Mouse (Mus musculus): ENCODE data around the gene Rnf31. TPM values are rescaled to one million over a fixed set of nuclear protein-coding genes. Genes with fewer than 3 reads are reported as not detected.
A peak's percentile ranks its signal among the peaks of the same experiment; 100 is the strongest.

Rnf31 gene
- 20.1 and 21.9 TPM in 2 replicates for total RNA-seq (2014; fragmentation: Nextera tagmentation)
- 9.1 and 19.8 TPM in 2 replicates for total RNA-seq (2017)

DNA sequence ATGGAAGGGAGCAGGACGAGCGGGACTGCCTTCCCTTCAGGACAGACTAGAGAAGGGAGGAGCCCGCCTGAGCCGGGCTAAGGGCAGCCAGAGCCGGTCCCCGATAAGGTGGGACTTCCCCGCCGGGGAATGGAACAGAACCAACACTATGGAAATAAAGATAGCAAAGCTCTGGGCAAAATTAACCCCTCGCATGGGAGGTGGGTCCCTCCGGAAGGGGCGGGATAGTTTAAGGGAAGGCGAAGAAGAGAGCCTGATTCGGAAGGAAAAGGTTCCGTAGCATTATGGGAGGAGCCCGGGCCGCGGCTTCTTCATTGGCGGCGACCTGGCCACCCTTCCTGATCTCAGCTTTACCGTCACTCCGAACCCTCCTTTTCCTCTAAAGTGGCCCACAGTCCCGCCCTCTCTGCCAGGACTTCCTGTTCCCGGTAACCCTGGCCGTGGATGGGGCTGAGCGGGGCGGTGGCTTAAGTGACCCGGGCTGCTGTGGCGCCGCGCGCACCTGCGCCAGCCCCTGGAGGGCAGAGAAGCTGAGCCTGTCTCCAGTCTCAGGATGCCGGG is at the start of gene Rnf31:
TSS of gene Rnf31 (plus strand) at position 378 of the 561 bp plus-strand sequence.
- peak; percentile 76 for ATAC-seq (replicated peaks; ENCODE audit: poor library complexity, severe bottlenecking)

DNA sequence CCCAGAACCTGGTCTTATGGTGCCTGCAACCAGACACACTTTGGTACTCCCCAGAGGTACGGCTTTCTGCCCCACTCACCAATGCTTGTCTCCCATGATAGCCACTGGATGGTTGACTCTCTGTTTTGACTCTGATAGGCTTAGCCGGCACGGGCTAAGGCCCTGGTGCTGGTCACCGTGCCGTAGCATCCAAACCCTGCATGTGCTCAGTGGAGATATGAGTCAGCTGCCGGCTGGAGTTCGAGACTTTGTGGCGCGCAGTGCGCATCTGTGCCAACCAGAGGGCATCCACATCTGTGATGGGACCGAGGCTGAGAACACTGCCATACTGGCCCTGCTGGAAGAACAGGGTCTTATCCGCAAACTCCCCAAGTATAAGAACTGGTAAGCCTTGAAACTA is 49.2 kb upstream of the Rnf31 start:
- ATAC-seq (replicated peaks; ENCODE audit: poor library complexity, severe bottlenecking): no peak

DNA sequence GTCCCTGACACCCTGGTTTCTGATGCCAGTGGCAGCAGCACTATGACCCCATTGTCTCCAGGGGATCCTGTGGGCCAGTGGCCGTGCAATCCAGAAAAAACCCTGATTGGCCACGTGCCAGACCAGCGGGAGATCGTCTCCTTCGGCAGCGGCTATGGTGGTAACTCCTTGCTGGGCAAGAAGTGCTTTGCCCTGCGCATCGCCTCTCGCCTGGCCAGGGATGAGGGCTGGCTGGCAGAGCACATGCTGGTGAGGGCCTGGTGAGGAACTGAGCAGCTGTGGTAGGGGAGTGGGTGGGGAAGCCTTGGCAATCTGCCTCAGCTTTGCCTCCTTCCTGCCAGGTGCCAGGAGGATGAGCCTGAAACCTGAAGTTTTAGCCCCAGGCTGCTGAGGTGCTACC is 47.2 kb upstream of the Rnf31 start:
- ATAC-seq (replicated peaks; ENCODE audit: poor library complexity, severe bottlenecking): no peak

DNA sequence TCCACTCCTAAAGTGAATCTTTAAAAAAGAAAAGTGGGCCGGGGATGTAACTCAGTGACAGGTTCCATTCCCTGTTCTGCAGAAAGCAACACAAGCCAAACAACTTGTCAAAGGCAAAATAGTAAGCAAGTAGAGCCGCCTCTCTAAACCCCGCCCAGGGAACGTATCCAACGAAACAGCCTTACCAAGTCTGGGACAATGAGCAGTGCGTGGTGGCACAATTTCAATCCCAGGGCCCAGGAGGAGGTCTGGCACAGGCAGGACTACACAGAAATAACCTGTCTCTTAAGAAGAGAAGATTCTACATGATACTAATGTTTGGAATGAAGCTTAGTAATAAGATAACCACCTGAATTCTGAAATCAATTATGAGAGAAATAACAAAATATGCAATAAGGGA is 41.3 kb upstream of the Rnf31 start:
- ATAC-seq (replicated peaks; ENCODE audit: poor library complexity, severe bottlenecking): no peak

DNA sequence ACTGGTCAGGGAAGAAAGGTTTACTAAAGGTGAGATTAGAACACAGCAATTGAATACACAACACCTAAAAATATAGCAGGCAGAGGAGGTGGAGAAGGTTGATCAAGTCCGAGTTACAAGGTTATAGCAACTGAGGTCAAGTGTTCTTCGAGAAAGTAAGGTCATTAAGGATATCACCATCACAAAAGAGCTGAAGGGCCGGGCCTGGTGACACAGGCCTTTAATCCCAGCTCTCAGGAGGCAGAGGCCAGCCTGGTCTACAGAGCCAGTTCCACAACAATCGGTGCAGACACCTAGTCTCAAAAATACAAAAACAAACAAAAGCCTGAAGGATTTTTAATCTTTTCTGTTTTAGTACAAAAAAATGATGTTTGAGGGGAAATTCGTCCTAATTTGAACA is 40.2 kb upstream of the Rnf31 start:
- ATAC-seq (replicated peaks; ENCODE audit: poor library complexity, severe bottlenecking): no peak

DNA sequence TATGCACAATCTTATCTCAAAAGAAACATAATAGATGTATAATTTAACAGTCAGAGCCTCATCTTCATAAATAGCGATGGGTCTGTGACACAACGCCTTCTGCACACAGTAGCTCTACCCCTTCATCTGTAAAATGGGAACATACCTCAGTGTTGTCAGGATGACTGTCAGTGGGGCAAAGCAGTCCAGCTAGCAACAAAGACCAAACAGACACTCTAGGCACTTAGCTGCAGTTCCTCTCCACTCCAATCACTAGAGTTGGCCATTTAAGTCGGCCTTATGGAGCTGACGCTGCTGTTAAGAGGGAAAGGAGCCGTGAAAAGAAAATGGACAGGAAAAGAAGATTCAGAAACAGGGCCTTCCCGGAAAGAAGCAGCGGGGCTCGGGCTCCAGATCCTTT is 39.7 kb upstream of the Rnf31 start:
- no peak for ATAC-seq (replicated peaks; ENCODE audit: poor library complexity, severe bottlenecking)

DNA sequence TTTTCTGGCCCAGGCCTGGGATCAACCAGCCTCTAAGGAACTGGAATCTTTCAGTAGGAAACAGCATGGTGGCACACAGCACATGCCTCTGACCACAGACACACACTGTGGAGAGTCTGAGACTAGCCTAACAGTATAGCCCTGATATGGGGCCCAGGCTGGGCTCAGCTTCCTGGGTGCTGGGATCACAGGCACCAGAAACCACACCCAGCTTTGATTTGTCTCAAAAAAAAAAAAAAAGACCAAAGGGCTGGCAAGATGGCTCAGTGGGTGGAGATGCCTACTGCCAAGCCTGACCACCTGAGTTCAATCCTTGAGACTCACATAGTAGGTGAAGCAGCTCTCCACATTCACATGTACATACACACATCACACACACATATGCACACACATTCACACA is 36.9 kb upstream of the Rnf31 start:
- ATAC-seq (replicated peaks; ENCODE audit: poor library complexity, severe bottlenecking): no peak

DNA sequence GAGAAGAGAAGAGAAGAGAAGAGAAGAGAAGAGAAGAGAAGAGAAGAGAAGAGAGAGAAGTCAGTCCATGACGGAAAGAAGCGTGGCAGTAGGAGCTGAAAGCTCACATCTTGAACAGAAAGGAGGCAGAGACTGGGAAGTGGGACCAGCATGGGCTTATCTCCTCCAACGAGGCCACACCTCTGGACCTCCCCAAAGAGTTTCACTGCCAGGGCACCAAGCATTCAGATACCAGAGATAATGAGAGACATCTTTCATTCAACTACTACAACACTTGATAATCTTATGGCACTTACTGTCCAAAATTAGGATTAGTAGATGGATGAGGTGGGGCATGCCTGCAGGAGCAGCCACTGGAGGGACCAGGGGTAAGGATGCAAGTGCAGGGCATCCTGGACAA is 35.7 kb upstream of the Rnf31 start:
- no peak for ATAC-seq (replicated peaks; ENCODE audit: poor library complexity, severe bottlenecking)

DNA sequence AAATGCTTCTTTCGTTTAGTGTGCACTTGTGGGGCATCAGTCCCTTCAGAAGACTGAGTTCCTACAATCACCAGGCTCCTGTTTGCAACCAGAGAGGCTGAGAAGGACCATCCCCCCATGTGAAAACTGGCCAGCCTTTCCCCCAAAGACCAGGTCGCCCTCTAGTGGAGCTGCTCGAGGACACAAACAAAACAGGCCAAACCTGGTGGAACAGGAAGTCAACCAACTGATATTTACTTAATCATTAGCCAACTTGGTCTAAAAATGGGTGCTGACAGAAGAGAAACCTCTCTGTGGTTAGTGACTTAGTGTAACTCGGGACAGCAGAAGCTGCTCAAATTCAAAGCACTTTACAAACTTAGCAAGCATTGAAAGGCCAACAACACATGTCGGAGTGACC is 34.5 kb upstream of the Rnf31 start:
- peak; percentile 34 for ATAC-seq (replicated peaks; ENCODE audit: poor library complexity, severe bottlenecking)

DNA sequence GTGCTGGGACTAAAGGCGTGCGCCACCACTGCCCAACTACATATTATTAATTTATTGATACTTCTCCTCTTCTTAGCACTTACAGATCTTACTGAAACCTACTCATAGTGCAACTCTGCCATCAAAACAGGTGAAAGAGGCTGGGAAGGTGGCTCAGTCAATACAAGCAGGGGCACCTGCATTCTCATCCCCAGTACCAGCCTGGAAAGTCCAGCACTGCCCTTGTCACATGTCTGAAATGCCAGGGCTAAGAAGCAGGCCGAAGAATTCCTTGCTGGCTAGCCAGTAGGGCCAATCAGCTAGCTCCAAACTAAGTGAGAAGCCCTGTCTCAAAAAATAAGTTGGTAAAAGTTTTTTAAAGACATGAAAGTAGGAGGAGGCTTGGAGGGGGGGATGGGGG is 33.9 kb upstream of the Rnf31 start:
- ATAC-seq (replicated peaks; ENCODE audit: poor library complexity, severe bottlenecking): no peak

DNA sequence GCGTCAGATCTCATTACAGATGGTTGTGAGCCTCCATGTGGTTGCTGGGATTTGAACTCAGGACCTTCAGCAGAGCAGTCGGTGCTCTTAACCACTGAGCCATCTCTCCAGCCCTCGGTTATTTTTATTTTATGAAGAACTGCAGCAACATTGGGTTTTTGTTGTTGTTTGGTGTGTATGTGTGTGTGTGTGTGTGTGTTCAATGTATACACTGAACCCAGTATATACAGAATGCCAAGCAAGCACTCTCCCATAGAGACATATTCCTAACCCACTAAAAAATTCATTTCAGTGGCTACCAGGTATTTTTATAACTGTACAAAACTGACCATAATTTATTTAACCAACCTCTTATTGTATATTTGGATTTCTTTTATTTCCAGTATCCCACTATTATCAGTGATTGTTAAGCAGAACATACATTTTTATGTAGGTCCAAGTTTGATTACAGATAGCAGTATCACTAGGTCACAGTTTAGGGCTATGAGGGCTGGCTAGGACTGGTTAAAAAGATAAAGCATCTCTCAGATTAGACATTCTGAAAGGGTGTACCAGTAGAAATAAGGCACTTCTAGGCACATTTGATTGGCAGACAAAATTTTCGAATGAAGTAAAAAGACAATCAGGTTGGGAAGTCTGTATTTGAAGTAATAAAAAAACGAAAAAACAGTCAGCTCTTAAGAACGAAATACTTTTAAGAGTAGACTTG is 32.6 kb upstream of the Rnf31 start:
- ATAC-seq (replicated peaks; ENCODE audit: poor library complexity, severe bottlenecking): no peak

DNA sequence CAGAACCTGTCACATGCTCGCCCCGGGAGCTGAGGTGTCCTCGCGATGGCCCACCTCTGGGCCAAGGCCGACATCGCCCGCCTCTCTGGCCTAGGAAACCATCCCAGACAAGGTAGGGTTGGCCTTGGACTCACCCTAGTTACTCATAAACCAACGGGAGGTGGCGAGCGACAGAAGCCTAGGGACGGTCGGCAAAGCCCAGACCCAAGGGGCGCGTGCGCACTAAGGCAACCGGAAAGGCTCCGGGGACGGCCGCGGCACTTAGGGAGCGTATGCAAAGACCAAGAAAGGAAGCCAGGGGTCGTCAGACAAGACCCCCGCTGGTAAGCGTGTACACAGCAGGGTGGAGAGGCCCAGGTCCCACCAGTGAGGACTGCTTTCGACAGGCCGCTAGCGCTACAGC is 31.7 kb upstream of the Rnf31 start, which contains the start of gene Dcaf11:
TSS of gene Dcaf11 (plus strand) at position 208 of the 403 bp plus-strand sequence.
- peak; percentile 46 for ATAC-seq (replicated peaks; ENCODE audit: poor library complexity, severe bottlenecking)

DNA sequence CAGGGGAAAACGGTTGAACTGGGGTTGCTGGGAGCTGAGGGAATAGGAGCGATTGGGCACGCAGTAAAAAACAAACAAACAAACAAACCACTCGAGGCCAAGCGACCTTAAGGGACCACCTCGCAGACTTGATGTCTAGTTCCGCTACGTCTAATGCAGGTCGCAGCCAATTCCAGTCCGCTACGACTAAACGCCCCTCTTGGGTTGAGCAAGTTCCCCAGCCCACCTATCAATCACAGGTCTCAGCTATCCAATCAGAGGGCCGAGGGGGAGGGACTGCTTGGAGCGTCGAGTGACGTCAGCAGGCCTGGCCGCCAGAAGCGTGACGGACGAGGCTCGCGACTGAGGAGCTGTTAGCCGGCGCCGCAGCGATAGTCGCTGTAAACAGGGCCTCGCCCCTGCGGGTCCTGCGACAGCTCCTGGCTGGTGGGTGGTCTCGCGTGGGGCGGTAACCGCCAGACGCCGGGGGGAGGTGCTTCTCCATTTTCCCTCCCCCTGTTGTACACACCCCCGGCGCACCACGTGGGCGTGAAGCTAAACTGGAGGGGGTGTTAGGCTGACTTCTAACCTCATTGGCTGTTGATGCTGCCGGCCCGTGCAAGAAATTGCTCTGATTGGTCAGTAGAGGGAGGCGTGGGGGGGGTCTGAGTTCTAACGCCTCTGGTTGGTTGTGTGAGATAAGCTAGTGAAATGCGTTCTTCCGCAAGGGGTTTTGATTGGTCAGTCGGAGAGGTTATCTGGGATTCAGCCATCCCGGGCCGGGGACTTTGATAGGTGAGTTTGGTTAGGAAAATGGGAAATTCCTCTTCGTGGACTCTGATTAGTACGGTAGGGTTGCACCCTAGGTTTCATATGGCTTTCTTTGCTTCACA is 31.1 kb upstream of the Rnf31 start, which contains the start of gene A730061H03Rik:
TSS of gene A730061H03Rik (minus strand) at position 205 of the 872 bp plus-strand sequence.
- ATAC-seq (replicated peaks; ENCODE audit: poor library complexity, severe bottlenecking): peak; percentile 76

DNA sequence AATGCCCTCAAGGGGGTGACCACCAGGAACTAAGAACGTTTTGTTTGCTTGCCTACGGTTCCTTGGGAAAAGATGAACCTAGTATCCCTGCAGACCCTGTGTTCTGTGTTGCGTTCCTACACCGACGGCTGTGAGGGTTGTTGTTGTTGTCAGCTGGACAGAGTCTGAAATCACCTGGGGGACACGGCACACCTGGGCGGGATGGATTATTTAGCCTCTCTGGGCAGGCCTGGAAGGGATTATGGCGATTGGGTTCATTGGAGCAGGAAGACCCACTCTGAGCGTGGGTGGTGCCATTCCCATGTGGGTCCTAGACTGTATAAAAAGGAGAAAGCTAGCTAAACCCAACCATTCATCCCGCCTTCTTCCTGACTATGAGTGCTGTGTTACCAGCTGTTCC is 29.6 kb upstream of the Rnf31 start:
- no peak for ATAC-seq (replicated peaks; ENCODE audit: poor library complexity, severe bottlenecking)

DNA sequence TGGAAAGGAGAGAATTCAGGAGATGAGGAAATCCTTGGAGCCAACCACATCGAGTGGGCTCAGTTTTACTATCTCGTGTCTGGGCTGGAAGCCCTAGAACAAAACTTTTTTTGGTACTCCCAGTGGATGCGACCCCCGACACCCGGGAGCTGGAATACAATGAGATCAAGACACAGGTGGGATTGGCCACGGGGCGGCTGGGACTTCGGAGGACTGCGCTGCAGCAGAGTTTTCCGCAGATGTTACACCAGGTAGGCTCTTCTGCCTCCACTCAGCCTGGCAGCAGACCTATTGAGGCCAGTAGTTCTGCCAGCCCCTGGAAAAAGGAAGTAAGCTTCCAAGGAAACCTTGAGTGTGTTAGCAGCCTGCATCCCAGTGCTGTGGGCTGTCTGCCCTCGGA is 28.3 kb upstream of the Rnf31 start:
- ATAC-seq (replicated peaks; ENCODE audit: poor library complexity, severe bottlenecking): no peak

DNA sequence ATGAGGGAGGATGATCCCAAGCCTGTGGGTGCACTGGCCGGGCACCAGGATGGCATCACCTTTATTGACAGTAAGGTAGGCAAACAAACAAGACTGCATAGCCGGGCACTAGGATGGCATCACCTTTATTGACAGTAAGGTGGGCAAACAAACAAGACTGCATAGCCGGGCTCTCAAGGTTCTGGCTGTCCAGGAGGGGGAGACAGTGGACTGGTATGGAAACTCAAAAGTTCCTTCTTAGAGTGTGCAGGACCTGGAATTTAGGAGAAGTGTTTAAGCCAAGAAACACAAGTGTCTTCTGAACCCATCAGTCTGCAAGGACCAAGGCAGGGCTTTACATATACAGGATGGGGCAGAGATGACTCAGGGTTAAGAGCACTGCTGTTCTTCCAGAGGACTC is 25.8 kb upstream of the Rnf31 start:
- ATAC-seq (replicated peaks; ENCODE audit: poor library complexity, severe bottlenecking): no peak

DNA sequence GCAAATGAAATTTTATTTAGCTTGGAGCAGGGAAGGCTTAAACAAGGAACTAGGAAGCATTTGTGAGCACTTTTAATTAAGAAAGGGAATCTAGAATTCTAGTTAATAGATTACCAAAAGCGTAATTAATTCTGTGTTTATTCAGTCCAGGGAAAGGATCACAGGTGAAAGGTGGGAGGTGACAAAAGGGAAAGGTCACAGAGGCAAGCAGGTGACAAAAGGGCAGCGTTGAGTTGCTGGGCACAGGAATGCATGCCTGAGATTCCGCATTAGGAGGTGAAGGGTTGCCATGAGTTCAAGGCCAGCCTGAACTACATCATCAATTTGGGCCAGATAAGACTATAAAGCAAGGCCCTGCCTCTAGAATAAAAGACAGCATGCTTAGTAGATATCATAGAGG is 24.0 kb upstream of the Rnf31 start:
- ATAC-seq (replicated peaks; ENCODE audit: poor library complexity, severe bottlenecking): no peak

DNA sequence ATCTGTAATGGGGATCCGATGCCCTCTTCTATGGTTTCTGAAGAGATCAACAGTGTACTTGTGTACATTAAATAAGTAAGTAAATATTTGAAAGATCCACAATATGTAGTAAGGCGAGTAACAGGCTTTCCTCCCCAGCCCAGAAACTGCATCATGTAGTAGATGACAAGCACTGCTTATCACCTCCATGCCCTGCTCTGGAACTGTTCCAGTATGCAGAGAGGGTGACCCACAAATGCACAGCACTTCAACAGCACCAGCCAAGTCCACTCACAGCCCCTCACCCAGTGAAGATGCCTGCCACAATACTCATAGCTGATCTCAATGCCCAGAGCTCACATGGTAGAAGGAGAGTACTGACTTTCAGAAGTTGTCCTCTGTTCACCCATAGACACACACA is 20.9 kb upstream of the Rnf31 start:
- ATAC-seq (replicated peaks; ENCODE audit: poor library complexity, severe bottlenecking): no peak

DNA sequence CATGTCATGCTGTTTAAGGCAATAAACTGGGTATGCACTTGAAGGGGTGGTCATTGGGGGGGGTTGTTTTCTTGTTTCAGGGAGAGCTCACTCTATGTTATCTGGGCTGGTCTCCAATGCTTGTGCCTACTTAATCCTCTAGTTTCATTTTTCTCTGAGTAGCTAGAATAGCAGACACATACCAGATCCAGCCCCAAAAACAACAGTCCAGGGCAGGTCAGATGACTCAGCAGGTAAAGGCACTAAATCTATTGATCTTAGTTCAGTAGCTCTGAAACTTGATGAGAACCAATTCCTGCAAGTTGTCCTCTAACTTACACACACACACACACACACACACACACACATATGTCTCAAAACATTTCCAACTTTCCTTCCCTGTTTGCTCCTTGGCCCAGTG is 19.7 kb upstream of the Rnf31 start:
- no peak for ATAC-seq (replicated peaks; ENCODE audit: poor library complexity, severe bottlenecking)

DNA sequence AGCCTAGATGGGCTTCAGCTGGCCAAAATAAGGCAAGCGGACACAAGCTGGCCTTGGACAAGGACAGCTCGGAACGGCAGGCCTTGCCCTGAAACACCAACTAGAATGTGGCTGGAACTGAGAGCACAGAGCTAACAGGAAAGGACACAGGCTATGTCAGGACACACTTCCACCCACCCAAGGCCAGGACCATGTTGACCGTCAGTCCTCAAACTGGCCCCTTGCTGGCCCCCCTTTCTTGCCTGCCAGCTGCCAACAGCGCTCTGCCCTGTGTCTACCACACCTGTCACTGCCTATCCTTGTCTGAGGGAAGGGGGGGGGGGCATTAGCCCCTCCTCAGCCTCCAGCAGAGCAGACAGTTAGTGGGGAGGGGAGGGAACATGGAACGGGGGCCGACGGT is 16.2 kb upstream of the Rnf31 start, which contains the start of gene Fitm1:
TSS of gene Fitm1 (plus strand) at position 316 of the 400 bp plus-strand sequence.
- ATAC-seq (replicated peaks; ENCODE audit: poor library complexity, severe bottlenecking): no peak

DNA sequence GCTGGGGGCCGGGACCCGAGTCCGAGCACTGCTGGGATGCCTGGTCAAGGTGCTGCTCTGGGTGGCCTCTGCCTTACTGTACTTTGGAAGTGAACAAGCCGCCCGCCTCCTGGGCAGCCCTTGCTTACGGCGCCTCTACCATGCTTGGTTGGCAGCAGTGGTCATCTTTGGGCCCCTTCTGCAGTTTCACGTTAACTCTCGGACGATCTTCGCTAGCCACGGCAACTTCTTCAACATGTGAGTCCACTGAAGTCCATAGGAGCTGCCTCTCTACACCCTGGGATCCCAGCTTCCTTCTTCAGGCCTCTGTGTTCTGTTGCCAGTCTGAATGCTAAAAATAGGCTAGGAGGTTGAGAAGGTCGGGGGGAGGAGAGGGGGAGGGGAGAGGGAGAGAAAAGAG is 15.8 kb upstream of the Rnf31 start:
- ATAC-seq (replicated peaks; ENCODE audit: poor library complexity, severe bottlenecking): no peak

Data from granulocyte monocyte progenitor cell, adult 5-6 weeks (primary cell).